Mouse (Mus musculus) cerebellum, adult 2 months (tissue): ENCODE measurements at regions not wholly inside any gene's neighbourhood (a gene's known extent, or its start where the extent isn't known, plus 50 kb on each side); places are given as distances from the start of the nearest gene placed in this dataset.

Experiments used
- CTCF ChIP-seq: fragments of 200-500 bp; IDR thresholded peaks from 2 replicates; pipeline ENCODE4 v1.5.1; 2011; ENCODE audit warnings: low read depth, mild to moderate bottlenecking, control low read depth, low read length, moderate library complexity, borderline replicate concordance; ENCODE audit not compliant: insufficient read depth
- POLR2A ChIP-seq: fragments of 200-500 bp; IDR thresholded peaks from 2 replicates; pipeline ENCODE4 v1.6.1; 2011; ENCODE audit warnings: low read length, control low read depth, borderline replicate concordance; ENCODE audit not compliant: insufficient read depth

- TF ChIP-seq CTCF (no peak), POLR2A (no peak)
Measured at GRCm38 (mm10) chr17:51631574-51631973, 201.5 kb downstream of the Satb1 start.
